Mouse (Mus musculus): ENCODE measurements around the gene Msh6. TPM values are rescaled to one million over a fixed set of nuclear protein-coding genes. Genes with fewer than 3 reads are reported as not detected.
"Not testable (repeated sequence)": the region's sequence is repeated elsewhere in the genome, so short reads cannot be mapped to it uniquely, and the experiment has no call there.

Gene Msh6
- polyA plus RNA-seq, 1 experiment from 2014 or later, result 25.2 TPM

GRCm38 (mm10) chr17:87968483-87968926, 6.4 kb upstream of the Msh6 start:
- WGBS, result 31% methylated on average over 6 of the region's 8 CpGs
- not testable (repeated sequence) for H3K9ac ChIP-seq (replicated peaks); H3K27ac ChIP-seq (replicated peaks); H3K36me3 ChIP-seq; H3K4me1 ChIP-seq; H3K4me2 ChIP-seq; H3K9me3 ChIP-seq (replicated peaks); H3K4me3 ChIP-seq (replicated peaks); H3K27me3 ChIP-seq (replicated peaks)
- ATAC-seq (ENCODE audit: low FRiP score), result peak; percentile 70

GRCm38 (mm10) chr17:87971696-87972591, 2.9 kb upstream of the Msh6 start:
- peaks cover 19% of the 10 kb centered on the region for H3K4me1 ChIP-seq
- H3K9me3 ChIP-seq (replicated peaks); H3K27ac ChIP-seq (replicated peaks); ATAC-seq (ENCODE audit: low FRiP score); H3K36me3 ChIP-seq; H3K27me3 ChIP-seq (replicated peaks); H3K4me3 ChIP-seq (replicated peaks); H3K9ac ChIP-seq (replicated peaks); H3K4me2 ChIP-seq: not testable (repeated sequence)
- 91% methylated on average over 15 of the region's 15 CpGs for WGBS

- no peaks in the 10 kb centered on the region for H3K27me3 ChIP-seq (replicated peaks)
- WGBS, result 88% methylated on average over 5 of the region's 5 CpGs
- H3K4me3 ChIP-seq (replicated peaks), result no peak overlapping the region
- H3K27ac ChIP-seq (replicated peaks), result no peak overlapping the region
- no peaks in the 10 kb centered on the region for H3K36me3 ChIP-seq
- peaks cover 19% of the 10 kb centered on the region for H3K4me1 ChIP-seq
- no peak for ATAC-seq (ENCODE audit: low FRiP score)
- H3K9me3 ChIP-seq (replicated peaks), result no peaks in the 10 kb centered on the region
- no peak overlapping the region for H3K9ac ChIP-seq (replicated peaks)
- no peak overlapping the region for H3K4me2 ChIP-seq
Measured at GRCm38 (mm10) chr17:87972856-87973255, 2.0 kb upstream of the Msh6 start.

- Histone ChIP-seq H3K36me3 (no peaks in the 10 kb centered on the region), H3K27me3 (replicated peaks) (no peaks in the 10 kb centered on the region), H3K4me1 (peaks cover 19% of the 10 kb centered on the region), H3K4me2 (peak overlapping the region; percentile 86; the same call in 1 of the 2 replicates), H3K9me3 (replicated peaks) (no peaks in the 10 kb centered on the region), H3K9ac (replicated peaks) (no peak overlapping the region), H3K4me3 (replicated peaks) (peak overlapping the region; percentile 99), H3K27ac (replicated peaks) (no peak overlapping the region)
- ATAC-seq (ENCODE audit: low FRiP score), result no peak
- WGBS, result 70% methylated on average over 10 of the region's 10 CpGs
Measured at GRCm38 (mm10) chr17:87973261-87974167, 1.3 kb upstream of the Msh6 start.

- H3K4me3 ChIP-seq (replicated peaks), result peak overlapping the region; percentile 99
- no peaks in the 10 kb centered on the region for H3K9me3 ChIP-seq (replicated peaks)
- peak; percentile 72 for ATAC-seq (ENCODE audit: low FRiP score)
- H3K36me3 ChIP-seq, result no peaks in the 10 kb centered on the region
- H3K27me3 ChIP-seq (replicated peaks), result no peaks in the 10 kb centered on the region
- peaks cover 19% of the 10 kb centered on the region for H3K4me1 ChIP-seq
- H3K4me2 ChIP-seq, result peak overlapping the region; percentile 86
- peak overlapping the region; percentile 90 for H3K27ac ChIP-seq (replicated peaks)
- H3K9ac ChIP-seq (replicated peaks), result peak overlapping the region; percentile 84
- under 1% methylated on average over 63 of the region's 68 CpGs for WGBS
Measured at GRCm38 (mm10) chr17:87975229-87975853, 479 bp downstream of the Msh6 start.

DNA sequence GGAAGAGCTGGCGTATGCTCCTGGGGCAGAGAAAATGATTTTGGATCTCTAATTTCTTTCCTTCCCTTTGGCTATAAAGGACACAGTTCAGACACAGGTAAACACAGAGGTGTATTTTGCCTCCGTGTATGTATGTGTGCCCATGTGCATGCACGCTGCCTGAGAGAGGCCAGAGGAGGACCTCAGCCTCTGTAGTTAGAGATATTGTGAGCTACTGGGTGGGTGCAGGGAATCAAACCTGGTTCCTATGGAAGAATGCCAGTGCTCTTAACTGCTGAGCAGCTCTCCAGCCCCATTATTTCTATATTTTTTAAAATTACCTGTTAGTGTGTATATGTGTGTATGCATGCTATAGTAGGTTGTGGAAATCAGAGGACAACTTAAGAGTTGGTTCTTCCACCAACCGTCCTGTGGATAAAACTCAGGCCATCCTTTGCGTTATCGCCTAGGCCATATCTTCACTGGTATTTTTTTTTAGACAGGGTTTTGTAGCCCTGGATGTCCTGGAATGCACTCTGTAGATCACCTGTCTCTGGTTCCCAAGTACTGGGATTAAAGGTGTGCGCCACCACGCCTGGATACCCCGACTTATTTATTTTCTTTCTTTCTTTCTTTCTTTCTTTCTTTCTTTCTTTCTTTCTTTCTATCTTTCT, 1.4 kb downstream of the Msh6 start:
- peak overlapping the region; percentile 84; the same call in 1 of the 2 replicates for H3K9ac ChIP-seq (replicated peaks)

GRCm38 (mm10) chr17:87976927-87977326, 2.1 kb downstream of the Msh6 start:
- peaks cover 11% of the 10 kb centered on the region for H3K36me3 ChIP-seq

More for the DNA sequence above, 1.4 kb downstream of the Msh6 start:
- peaks cover 19% of the 10 kb centered on the region for H3K4me1 ChIP-seq
- no peak overlapping the region for H3K27ac ChIP-seq (replicated peaks)
- WGBS, result 83% methylated on average over 9 of the region's 9 CpGs
- H3K36me3 ChIP-seq, result peaks cover 8% of the 10 kb centered on the region
- peak overlapping the region; percentile 86 for H3K4me2 ChIP-seq
- H3K9me3 ChIP-seq (replicated peaks), result no peaks in the 10 kb centered on the region
- peak overlapping the region; percentile 99 for H3K4me3 ChIP-seq (replicated peaks)
- no peak for ATAC-seq (ENCODE audit: low FRiP score)
- no peaks in the 10 kb centered on the region for H3K27me3 ChIP-seq (replicated peaks)

GRCm38 (mm10) chr17:87979696-87980095, 4.8 kb downstream of the Msh6 start:
- 94% methylated on average over 1 of the region's 1 CpGs for WGBS
- H3K9me3 ChIP-seq (replicated peaks); H3K27ac ChIP-seq (replicated peaks); H3K9ac ChIP-seq (replicated peaks); ATAC-seq (ENCODE audit: low FRiP score); H3K4me2 ChIP-seq; H3K27me3 ChIP-seq (replicated peaks); H3K4me3 ChIP-seq (replicated peaks): not testable (repeated sequence)
- Histone ChIP-seq H3K36me3 (peaks cover 34% of the 10 kb centered on the region), H3K4me1 (peaks cover 13% of the 10 kb centered on the region)

More at GRCm38 (mm10) chr17:87976927-87977326, 2.1 kb downstream of the Msh6 start:
- 87% methylated on average over 4 of the region's 4 CpGs for WGBS
- ATAC-seq (ENCODE audit: low FRiP score); H3K4me3 ChIP-seq (replicated peaks); H3K4me2 ChIP-seq; H3K27me3 ChIP-seq (replicated peaks); H3K27ac ChIP-seq (replicated peaks); H3K9me3 ChIP-seq (replicated peaks); H3K9ac ChIP-seq (replicated peaks): not testable (repeated sequence)
- H3K4me1 ChIP-seq, result peaks cover 19% of the 10 kb centered on the region

GRCm38 (mm10) chr17:87982112-87982511, 7.2 kb downstream of the Msh6 start:
- 87% methylated on average over 3 of the region's 3 CpGs for WGBS
- no peaks in the 10 kb centered on the region for H3K9me3 ChIP-seq (replicated peaks)
- H3K36me3 ChIP-seq, result peaks cover 57% of the 10 kb centered on the region
- no peak overlapping the region for H3K4me3 ChIP-seq (replicated peaks)
- no peak for ATAC-seq (ENCODE audit: low FRiP score)
- no peaks in the 10 kb centered on the region; the same call in 1 of the 2 replicates for H3K4me1 ChIP-seq
- no peak overlapping the region for H3K4me2 ChIP-seq
- H3K27me3 ChIP-seq (replicated peaks), result no peaks in the 10 kb centered on the region
- no peak overlapping the region for H3K9ac ChIP-seq (replicated peaks)
- H3K27ac ChIP-seq (replicated peaks), result no peak overlapping the region

DNA sequence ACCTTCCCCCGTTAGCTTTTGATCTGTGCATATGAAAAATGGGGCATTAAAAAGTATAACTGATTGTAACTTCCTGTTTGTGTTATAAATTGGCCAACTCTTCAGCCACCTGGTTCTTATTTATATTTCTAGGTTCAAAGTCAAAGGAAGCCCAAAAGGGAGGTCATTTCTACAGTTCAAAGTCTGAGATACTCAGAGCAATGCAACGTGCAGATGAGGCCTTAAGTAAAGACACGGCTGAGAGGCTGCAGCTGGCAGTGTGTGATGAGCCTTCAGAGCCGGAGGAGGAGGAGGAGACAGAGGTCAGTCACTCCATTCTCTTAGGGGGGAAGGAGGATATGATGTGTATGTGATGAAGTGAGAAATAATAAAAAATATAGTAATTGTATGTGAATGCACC, 8.5 kb downstream of the Msh6 start:
- H3K4me2 ChIP-seq, result no peak overlapping the region
- no peaks in the 10 kb centered on the region; the same call in 1 of the 2 replicates for H3K4me1 ChIP-seq
- no peak overlapping the region for H3K9ac ChIP-seq (replicated peaks)
- no peak for ATAC-seq (ENCODE audit: low FRiP score)
- peaks cover 68% of the 10 kb centered on the region for H3K36me3 ChIP-seq
- H3K27me3 ChIP-seq (replicated peaks), result no peaks in the 10 kb centered on the region
- H3K27ac ChIP-seq (replicated peaks), result no peak overlapping the region
- H3K4me3 ChIP-seq (replicated peaks), result no peak overlapping the region
- 79% methylated on average over 4 of the region's 4 CpGs for WGBS
- H3K9me3 ChIP-seq (replicated peaks), result no peaks in the 10 kb centered on the region

All from neural tube, embryonic 15.5 days (tissue).